Mouse (Mus musculus) monocyte, adult 2 months (primary cell): Measurements from ENCODE around the gene Olfr1104.

Experiments
- DNase-seq, 2 experiments: peaks; one replicate each; pipeline ENCODE4 v3.0.0; 2022; ENCODE audit warnings: low spot score in 2 of 2, low read depth in 1 of 2

Olfr1104 gene

GRCm38 (mm10) chr2:87026980-87027379 lies at the start of gene Olfr1104:
TSS of gene Olfr1104 (minus strand) at chr2:87027080.
- no peak for DNase-seq

GRCm38 (mm10) chr2:87075717-87076116 lies 48.8 kb upstream of the Olfr1104 start, which contains the start of gene Olfr1107:
TSS of gene Olfr1107 (minus strand) at chr2:87075817.
- DNase-seq = no peak

GRCm38 (mm10) chr2:87052173-87052572 lies 25.3 kb upstream of the Olfr1104 start, which contains the start of gene Olfr1106:
TSS of gene Olfr1106 (minus strand) at chr2:87052273.
- no peak for DNase-seq

DNA sequence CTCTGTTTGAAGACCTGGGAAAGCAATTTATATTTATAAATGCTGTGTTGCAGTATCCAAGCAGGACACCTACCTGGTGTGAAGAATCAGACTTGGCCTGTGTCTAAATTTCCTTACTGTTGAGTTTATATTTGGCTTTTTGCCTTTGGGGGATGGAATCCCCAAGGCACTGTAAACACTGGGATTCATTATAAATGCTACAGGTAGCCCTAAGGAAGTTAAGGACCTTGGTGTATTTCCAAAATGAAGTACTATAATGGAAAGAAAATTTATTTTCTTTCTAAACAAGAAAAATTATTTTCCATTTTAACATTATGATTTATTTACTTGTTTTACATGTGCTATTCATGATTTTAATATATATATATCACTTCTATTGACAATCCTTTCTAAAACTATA lies 9.6 kb upstream of the Olfr1104 start, which contains the start of gene Olfr1105:
Gene Olfr1105, minus strand, starts transcription at position 101 of the 400 bp plus-strand sequence.
- DNase-seq = no peak

GRCm38 (mm10) chr2:86998098-86998497 lies 28.8 kb downstream of the Olfr1104 start, which contains the start of gene Olfr1102:
TSS of gene Olfr1102 (plus strand) at chr2:86998398.
- DNase-seq = no peak

DNA sequence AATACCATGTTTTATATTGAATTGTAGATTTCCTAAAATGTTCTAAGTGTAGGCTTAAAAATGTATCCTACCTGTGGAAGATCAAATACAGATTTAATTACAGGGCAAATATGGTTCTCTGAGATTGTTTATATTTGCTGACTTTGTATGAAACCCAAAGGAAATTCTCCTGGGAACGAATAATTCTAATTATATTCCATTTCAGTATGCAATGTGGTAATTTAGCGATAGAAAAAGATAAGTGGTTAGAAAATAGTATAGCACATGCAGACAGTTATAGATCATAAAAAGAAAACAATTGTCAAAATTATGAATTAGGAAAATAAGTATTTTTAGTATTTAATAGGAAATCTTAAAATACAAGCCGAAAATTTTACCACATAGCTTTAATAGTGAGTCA lies 35.8 kb downstream of the Olfr1104 start, which contains the start of gene Olfr1101:
Gene Olfr1101, minus strand, starts transcription at position 101 of the 400 bp plus-strand sequence.
- no peak for DNase-seq

DNA sequence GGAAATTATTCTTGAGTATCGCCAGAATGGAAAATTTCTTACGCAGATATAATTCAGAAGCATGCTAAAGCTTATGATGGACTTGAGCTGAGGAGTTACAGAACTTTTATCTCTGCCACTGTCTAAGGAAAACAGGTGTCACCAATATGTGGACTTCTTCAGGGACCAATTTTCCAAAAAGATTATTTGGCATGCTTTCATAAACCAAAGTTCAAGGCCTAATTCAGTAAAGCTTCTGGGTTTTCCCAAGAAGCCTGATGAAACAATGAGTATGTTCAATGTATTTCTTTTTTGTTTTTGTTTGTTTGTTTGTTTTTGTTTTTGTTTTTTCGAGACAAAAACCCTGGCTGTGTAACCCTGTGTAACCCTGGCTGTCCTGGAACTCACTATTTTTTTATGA lies 47.0 kb downstream of the Olfr1104 start, which contains the start of gene Olfr1100:
Gene Olfr1100, minus strand, starts transcription at position 101 of the 400 bp plus-strand sequence.
- DNase-seq = no peak
